Mouse (Mus musculus) stomach, postnatal 0 days (tissue): Measurements from ENCODE around the gene Cxadr. TPM values are rescaled to one million over a fixed set of nuclear protein-coding genes. Genes with fewer than 3 reads are reported as not detected.

Source experiments
- ATAC-seq: fragments of 200-750 bp; cut with Nextera tagmentation; 2 replicates; pipeline ENCODE4 v1.8.0; 2017; ENCODE audit not compliant: low FRiP score, low TSS enrichment
- DNase-seq: peaks from one replicate; pipeline ENCODE4 v3.0.0-alpha.2; 2016; ENCODE audit warnings: low spot score
- H3K27ac ChIP-seq: fragments of 300-500 bp; sonication (generic); replicated peaks from 2 replicates; pipeline ENCODE4 v1.5.1; 2014; ENCODE audit warnings: mild to moderate bottlenecking, control low read depth
- H3K27me3 ChIP-seq: fragments of 300-500 bp; sonication (generic); 2 replicates; pipeline ENCODE4 v1.6.1; 2014; ENCODE audit warnings: low read length; ENCODE audit not compliant: control insufficient read depth, insufficient read depth
- H3K36me3 ChIP-seq: fragments of 300-500 bp; sonication (generic); 2 replicates; pipeline ENCODE4 v1.6.1; 2014; ENCODE audit warnings: low read length, mixed read lengths; ENCODE audit not compliant: control insufficient read depth, insufficient read depth
- H3K4me1 ChIP-seq: fragments of 300-500 bp; sonication (generic); replicated peaks from 2 replicates; pipeline ENCODE4 v1.6.1; 2014; ENCODE audit warnings: antibody characterized with exemption; ENCODE audit not compliant: control insufficient read depth, insufficient read depth
- H3K4me2 ChIP-seq: fragments of 300-500 bp; sonication (generic); replicated peaks from 2 replicates; pipeline ENCODE4 v1.6.1; 2014; ENCODE audit warnings: low read depth, mild to moderate bottlenecking, control low read depth, moderate library complexity
- H3K4me3 ChIP-seq: fragments of 300-500 bp; sonication (generic); 2 replicates; pipeline ENCODE4 v1.5.1; 2014; ENCODE audit warnings: low read depth, low read length, control low read depth
- H3K9ac ChIP-seq: fragments of 300-500 bp; sonication (generic); 2 replicates; pipeline ENCODE4 v1.6.1; 2014; ENCODE audit warnings: mild to moderate bottlenecking, low read length, control low read depth, mixed read lengths
- H3K9me3 ChIP-seq: fragments of 300-500 bp; sonication (generic); 2 replicates; pipeline ENCODE4 v1.6.1; 2016; ENCODE audit warnings: low read length; ENCODE audit not compliant: control insufficient read depth
- CTCF ChIP-seq: IDR thresholded peaks from 2 replicates; pipeline ENCODE4 v1.5.1; 2016; ENCODE audit warnings: antibody characterized with exemption, low read depth, mild to moderate bottlenecking, moderate library complexity
- EP300 ChIP-seq: optimal IDR thresholded peaks from 2 replicates; pipeline ENCODE3; 2016; ENCODE audit warnings: antibody characterized with exemption
- WGBS: fragments of 180-500 bp; shearing (Covaris S2); extraction: QIAGEN DNeasy Blood & Tissue Kit; methylation state at CpG from one replicate; pipeline ENCODE4 v1.1.7; 2014; 5-methylcytosine and 5-hydroxymethylcytosine counted together
- polyA plus RNA-seq: library from polyadenylated mRNA; unstranded; fragments of >200 nt; fragmentation: Nextera tagmentation; extraction: Ambion mirVana; gene quantifications from 2 replicates; pipeline ENCODE4 v1.2.1, GENCODE M21; 2015

The Cxadr gene
- polyA plus RNA-seq, 1 experiment from 2014 or later, result 62.1 TPM

DNA sequence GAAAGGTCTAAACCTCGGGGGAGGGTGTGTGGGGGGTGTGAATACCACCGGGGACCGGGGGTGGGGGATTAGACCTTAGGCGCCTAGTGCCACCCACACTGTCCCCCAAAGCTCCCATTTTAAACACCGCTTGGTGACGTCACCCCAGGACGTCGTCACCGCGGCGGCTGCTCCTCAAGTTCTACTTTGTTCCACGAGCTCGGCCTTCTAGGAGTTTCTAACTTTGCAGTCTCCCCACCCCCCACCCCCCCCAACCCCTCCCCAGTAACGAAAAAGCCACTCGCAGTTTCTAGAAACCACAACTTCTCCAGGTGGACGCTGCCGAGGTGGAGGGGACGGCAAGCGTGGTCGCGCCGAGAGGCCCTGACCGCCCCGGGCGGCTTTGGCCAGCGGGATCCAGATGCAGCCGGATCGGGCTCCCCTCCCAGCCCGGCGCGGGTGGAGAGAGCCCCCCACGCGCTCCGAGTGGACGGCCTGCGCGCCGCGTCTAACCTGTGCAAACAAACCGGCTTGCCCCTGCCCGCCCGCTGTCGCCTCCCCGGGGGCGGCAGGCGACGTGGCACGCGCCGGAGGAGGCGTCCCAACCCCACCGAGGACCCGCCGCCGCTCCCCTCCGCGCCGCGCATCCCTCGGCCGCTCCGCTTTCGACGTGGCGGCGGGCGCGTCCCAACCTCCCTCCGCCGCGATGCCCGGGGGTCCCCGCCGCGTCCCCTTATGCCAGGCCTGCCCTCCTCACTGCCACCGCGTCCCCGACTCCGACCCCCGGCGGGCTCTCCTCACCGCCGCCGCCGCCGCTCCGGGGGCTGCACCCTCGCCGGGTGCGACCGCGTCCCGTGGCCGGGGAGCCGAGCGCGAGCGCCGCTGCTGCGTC lies 74.8 kb downstream of the Cxadr start:
- WGBS, result under 1% methylated on average over 60 of the region's 100 CpGs
- Histone ChIP-seq H3K9ac (peak overlapping the region; percentile 96), H3K4me2 (peak overlapping the region; percentile 69), H3K9me3 (no peaks in the 10 kb centered on the region), H3K27me3 (no peaks in the 10 kb centered on the region), H3K27ac (peak overlapping the region; percentile 92), H3K4me1 (peaks cover 4% of the 10 kb centered on the region; the same call in 1 of the 2 replicates), H3K4me3 (peak overlapping the region; percentile 89), H3K36me3 (no peaks in the 10 kb centered on the region)
- ATAC-seq, result peak; percentile 71
- no peak for TF ChIP-seq EP300
- TF ChIP-seq CTCF, result no peak
- DNase-seq, result peak; percentile 77

DNA sequence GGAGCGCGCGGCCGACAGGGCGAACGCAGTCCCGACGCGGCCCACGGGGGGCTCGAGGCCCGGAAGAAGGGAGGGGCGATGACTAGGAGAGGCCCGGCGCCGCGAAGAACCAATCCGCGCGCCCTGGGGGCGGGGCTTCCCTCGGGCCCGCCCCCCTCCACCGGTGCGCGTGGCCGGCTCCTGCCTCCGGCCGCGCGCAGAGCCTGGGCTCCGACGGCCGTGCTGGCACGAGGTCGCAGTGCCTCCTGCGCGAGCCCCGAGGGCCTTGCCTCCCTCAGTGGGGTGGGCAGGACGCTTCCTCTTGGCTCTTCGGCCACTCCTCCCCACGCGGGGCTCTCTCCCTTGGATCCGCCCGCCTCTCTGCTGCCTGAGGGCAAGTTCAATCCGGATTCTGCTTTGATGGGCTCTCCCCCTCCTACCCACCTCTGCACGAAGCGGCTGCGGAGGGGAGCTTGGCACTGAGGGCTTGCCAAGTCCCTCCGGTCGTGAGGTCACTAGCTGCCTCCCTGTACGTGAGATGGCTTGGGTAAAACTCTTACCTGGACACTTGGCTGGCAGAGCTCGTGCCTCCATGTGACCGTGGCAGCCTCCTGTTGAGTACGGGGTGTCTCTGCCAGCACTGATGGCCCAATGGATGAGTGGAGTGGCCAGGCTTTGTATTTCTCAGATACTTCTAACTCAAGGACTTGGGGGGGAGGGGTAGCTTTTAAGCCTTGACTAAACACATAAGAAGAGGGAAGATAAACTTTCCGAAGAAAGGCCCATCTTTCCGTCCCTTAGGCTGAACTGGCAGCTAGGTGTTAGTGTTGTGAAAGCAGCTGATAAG lies 75.7 kb downstream of the Cxadr start, which contains the start of gene Btg3:
TSS of gene Btg3 (minus strand) at position 448 of the 826 bp plus-strand sequence.
- DNase-seq, result peak; percentile 95

DNA sequence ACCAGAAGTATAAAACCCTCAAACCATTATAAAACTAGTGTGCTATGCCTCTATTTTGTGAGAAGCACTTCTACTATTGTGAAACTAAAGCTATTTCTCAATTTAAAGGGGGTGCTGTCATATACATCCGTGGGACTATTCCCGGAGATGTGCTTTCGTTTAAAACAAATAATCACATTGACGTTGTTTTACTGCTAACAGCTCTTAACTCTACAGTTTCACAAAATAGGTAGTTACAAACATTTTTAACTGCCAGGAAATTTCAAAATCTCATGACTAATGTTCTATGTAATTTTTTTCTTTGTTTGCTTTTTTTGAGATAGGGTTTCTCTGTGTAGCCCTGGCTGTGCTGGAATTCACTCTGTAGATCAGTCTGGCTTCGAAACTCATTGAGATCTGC lies 77.2 kb downstream of the Cxadr start:
- no peak overlapping the region for H3K27ac ChIP-seq
- no peaks in the 10 kb centered on the region for H3K9me3 ChIP-seq
- no peak overlapping the region for H3K9ac ChIP-seq

More for the DNA sequence above, 75.7 kb downstream of the Cxadr start, which contains the start of gene Btg3:
- Histone ChIP-seq H3K4me1 (peaks cover 4% of the 10 kb centered on the region; the same call in 1 of the 2 replicates), H3K27me3 (no peaks in the 10 kb centered on the region), H3K4me2 (peak within 1 kb of the TSS; percentile 69), H3K9ac (peak within 1 kb of the TSS; percentile 96), H3K9me3 (no peaks in the 10 kb centered on the region), H3K36me3 (no peaks in the 10 kb centered on the region), H3K27ac (peak within 1 kb of the TSS; percentile 92), H3K4me3 (peak within 1 kb of the TSS; percentile 89)
- 4% methylated on average over 41 of the region's 57 CpGs for WGBS
- TF ChIP-seq EP300 (no peak), CTCF (no peak)
- peak; percentile 96 for ATAC-seq

GRCm38 (mm10) chr16:78389122-78389521 lies 87.8 kb downstream of the Cxadr start:
- TF ChIP-seq CTCF, result no peak
- no peak for TF ChIP-seq EP300
- no peak for ATAC-seq
- H3K36me3 ChIP-seq, result no peaks in the 10 kb centered on the region

More for the DNA sequence above, 77.2 kb downstream of the Cxadr start:
- Histone ChIP-seq H3K4me2 (no peak overlapping the region), H3K4me3 (no peak overlapping the region), H3K4me1 (peaks cover 4% of the 10 kb centered on the region; the same call in 1 of the 2 replicates), H3K36me3 (no peaks in the 10 kb centered on the region), H3K27me3 (no peaks in the 10 kb centered on the region)
- DNase-seq (no peak), ATAC-seq (no peak)
- WGBS, result 62% methylated on average over 5 of the region's 5 CpGs
- no peak for TF ChIP-seq CTCF
- TF ChIP-seq EP300, result no peak

DNA sequence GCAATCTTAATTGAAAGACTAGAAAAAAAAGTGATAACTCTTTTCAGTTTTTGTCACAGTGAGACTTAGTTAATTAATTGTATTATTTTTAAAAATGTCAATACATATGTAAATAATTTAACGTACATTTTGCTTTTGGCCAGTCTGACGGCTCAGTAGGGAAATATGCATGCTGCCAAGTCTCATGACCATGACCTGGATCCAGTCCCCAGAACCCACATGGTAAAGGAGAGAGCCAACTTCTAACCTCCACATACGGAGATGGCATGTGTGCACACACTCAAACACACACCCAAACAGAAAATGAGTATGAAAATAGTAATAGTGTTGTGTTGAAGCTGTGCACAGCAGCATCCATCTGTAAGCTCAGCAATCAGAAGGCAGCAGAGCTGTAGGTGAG lies 88.7 kb downstream of the Cxadr start:
- ATAC-seq, result no peak
- no peak overlapping the region for H3K4me3 ChIP-seq
- 66% methylated on average over 3 of the region's 3 CpGs for WGBS
- H3K9me3 ChIP-seq, result no peaks in the 10 kb centered on the region
- TF ChIP-seq EP300 (no peak), CTCF (no peak)
- no peaks in the 10 kb centered on the region for H3K4me1 ChIP-seq
- no peak overlapping the region for H3K4me2 ChIP-seq
- DNase-seq, result no peak
- H3K27me3 ChIP-seq, result no peaks in the 10 kb centered on the region
- no peak overlapping the region for H3K27ac ChIP-seq
- H3K9ac ChIP-seq, result no peak overlapping the region
- no peaks in the 10 kb centered on the region for H3K36me3 ChIP-seq

More at GRCm38 (mm10) chr16:78389122-78389521, 87.8 kb downstream of the Cxadr start:
- H3K27ac ChIP-seq, result no peak overlapping the region
- H3K9me3 ChIP-seq, result no peaks in the 10 kb centered on the region
- DNase-seq, result no peak
- H3K9ac ChIP-seq, result no peak overlapping the region
- no peak overlapping the region for H3K4me3 ChIP-seq
- H3K4me1 ChIP-seq, result no peaks in the 10 kb centered on the region
- 81% methylated on average over 4 of the region's 4 CpGs for WGBS
- no peak overlapping the region for H3K4me2 ChIP-seq
- H3K27me3 ChIP-seq, result no peaks in the 10 kb centered on the region
